Mouse (Mus musculus): ENCODE measurements around the gene Arhgap25. TPM values are rescaled to one million over a fixed set of nuclear protein-coding genes. Genes with fewer than 3 reads are reported as not detected.

Gene Arhgap25
- not detected for polyA plus RNA-seq (2012; fragmentation: generic; extraction: Trizol)
- long read RNA-seq, experiment 1, result 0 reads
- long read RNA-seq, experiment 2, result 0 reads

GRCm38 (mm10) chr6:87532953-87533710, at the start of gene Arhgap25:
Gene Arhgap25, minus strand, starts transcription at chr6:87533259.
- Histone ChIP-seq H3K79me3 (ENCODE audit: low read depth) (no peaks in the 10 kb centered on the region), H3K4me3 (ENCODE audit: insufficient read depth, poor library complexity, severe bottlenecking) (no peak within 1 kb of the TSS), H3ac (ENCODE audit: control insufficient read depth, insufficient read length, low read depth) (no peak within 1 kb of the TSS), H3K27me3 (ENCODE audit: control insufficient read depth, insufficient read depth, insufficient read length) (peaks cover 7% of the 10 kb centered on the region), H3K36me3 (ENCODE audit: control insufficient read depth, insufficient read depth) (no peaks in the 10 kb centered on the region), H3K79me2 (ENCODE audit: control insufficient read depth, insufficient read depth) (no peaks in the 10 kb centered on the region)
- TF ChIP-seq MYOG (IDR thresholded peaks at IDR 0.05; ENCODE audit: control insufficient read depth, extremely low read depth, insufficient read length) (no peak), FOSL1 (IDR thresholded peaks at IDR 0.05; ENCODE audit: insufficient read depth, low read length, poor library complexity, severe bottlenecking) (no peak), CEBPB (IDR thresholded peaks at IDR 0.05; ENCODE audit: low read depth) (no peak), MYOD1 (IDR thresholded peaks at IDR 0.05; ENCODE audit: control insufficient read depth, insufficient read length, low read depth) (no peak), USF1 (IDR thresholded peaks at IDR 0.05; ENCODE audit: low read depth) (no peak), CTCF (IDR thresholded peaks at IDR 0.05; ENCODE audit: control insufficient read depth, insufficient read depth, insufficient read length) (no peak), MAX (IDR thresholded peaks at IDR 0.05) (no peak)

GRCm38 (mm10) chr6:87582456-87582855, 49.4 kb upstream of the Arhgap25 start:
- Histone ChIP-seq H3K27me3 (ENCODE audit: control insufficient read depth, insufficient read depth, insufficient read length) (no peaks in the 10 kb centered on the region), H3ac (ENCODE audit: control insufficient read depth, insufficient read length, low read depth) (no peak overlapping the region), H3K4me3 (ENCODE audit: insufficient read depth, poor library complexity, severe bottlenecking) (no peak overlapping the region), H3K79me3 (ENCODE audit: low read depth) (no peaks in the 10 kb centered on the region), H3K79me2 (ENCODE audit: control insufficient read depth, insufficient read depth) (no peaks in the 10 kb centered on the region), H3K36me3 (ENCODE audit: control insufficient read depth, insufficient read depth) (no peaks in the 10 kb centered on the region)
- TF ChIP-seq FOSL1 (IDR thresholded peaks at IDR 0.05; ENCODE audit: insufficient read depth, low read length, poor library complexity, severe bottlenecking) (peak; percentile 86), USF1 (IDR thresholded peaks at IDR 0.05; ENCODE audit: low read depth) (peak; percentile 36), MYOD1 (IDR thresholded peaks at IDR 0.05; ENCODE audit: control insufficient read depth, insufficient read length, low read depth) (peak; percentile 83), MAX (IDR thresholded peaks at IDR 0.05) (no peak)

GRCm38 (mm10) chr6:87581581-87581980, 48.5 kb upstream of the Arhgap25 start:
- no peaks in the 10 kb centered on the region for H3K79me2 ChIP-seq (ENCODE audit: control insufficient read depth, insufficient read depth)
- no peaks in the 10 kb centered on the region for H3K36me3 ChIP-seq (ENCODE audit: control insufficient read depth, insufficient read depth)
- H3K27me3 ChIP-seq (ENCODE audit: control insufficient read depth, insufficient read depth, insufficient read length), result no peaks in the 10 kb centered on the region
- no peaks in the 10 kb centered on the region for H3K79me3 ChIP-seq (ENCODE audit: low read depth)
- no peak overlapping the region for H3ac ChIP-seq (ENCODE audit: control insufficient read depth, insufficient read length, low read depth)
- no peak overlapping the region for H3K4me3 ChIP-seq (ENCODE audit: insufficient read depth, poor library complexity, severe bottlenecking)
- TF ChIP-seq FOSL1 (IDR thresholded peaks at IDR 0.05; ENCODE audit: insufficient read depth, low read length, poor library complexity, severe bottlenecking) (no peak), MAX (IDR thresholded peaks at IDR 0.05) (no peak), MYOD1 (IDR thresholded peaks at IDR 0.05; ENCODE audit: control insufficient read depth, insufficient read length, low read depth) (no peak), CTCF (IDR thresholded peaks at IDR 0.05; ENCODE audit: control insufficient read depth, insufficient read depth, insufficient read length) (no peak), MYOG (IDR thresholded peaks at IDR 0.05; ENCODE audit: control insufficient read depth, extremely low read depth, insufficient read length) (no peak), CEBPB (IDR thresholded peaks at IDR 0.05; ENCODE audit: low read depth) (no peak), USF1 (IDR thresholded peaks at IDR 0.05; ENCODE audit: low read depth) (no peak)

GRCm38 (mm10) chr6:87581071-87581470, 48.0 kb upstream of the Arhgap25 start:
- Histone ChIP-seq H3K36me3 (ENCODE audit: control insufficient read depth, insufficient read depth) (no peaks in the 10 kb centered on the region), H3K27me3 (ENCODE audit: control insufficient read depth, insufficient read depth, insufficient read length) (no peaks in the 10 kb centered on the region), H3ac (ENCODE audit: control insufficient read depth, insufficient read length, low read depth) (no peak overlapping the region), H3K79me2 (ENCODE audit: control insufficient read depth, insufficient read depth) (no peaks in the 10 kb centered on the region), H3K4me3 (ENCODE audit: insufficient read depth, poor library complexity, severe bottlenecking) (no peak overlapping the region), H3K79me3 (ENCODE audit: low read depth) (no peaks in the 10 kb centered on the region)
- TF ChIP-seq MYOD1 (IDR thresholded peaks at IDR 0.05; ENCODE audit: control insufficient read depth, insufficient read length, low read depth), result no peak
- no peak for TF ChIP-seq CEBPB (IDR thresholded peaks at IDR 0.05; ENCODE audit: low read depth)
- TF ChIP-seq FOSL1 (IDR thresholded peaks at IDR 0.05; ENCODE audit: insufficient read depth, low read length, poor library complexity, severe bottlenecking), result no peak
- TF ChIP-seq USF1 (IDR thresholded peaks at IDR 0.05; ENCODE audit: low read depth), result no peak
- TF ChIP-seq MAX (IDR thresholded peaks at IDR 0.05), result no peak
- no peak for TF ChIP-seq MYOG (IDR thresholded peaks at IDR 0.05; ENCODE audit: control insufficient read depth, extremely low read depth, insufficient read length)
- no peak for TF ChIP-seq CTCF (IDR thresholded peaks at IDR 0.05; ENCODE audit: control insufficient read depth, insufficient read depth, insufficient read length)

- Histone ChIP-seq H3K27me3 (ENCODE audit: control insufficient read depth, insufficient read depth, insufficient read length) (no peaks in the 10 kb centered on the region), H3K79me3 (ENCODE audit: low read depth) (no peaks in the 10 kb centered on the region), H3K4me3 (ENCODE audit: insufficient read depth, poor library complexity, severe bottlenecking) (no peak overlapping the region), H3K36me3 (ENCODE audit: control insufficient read depth, insufficient read depth) (no peaks in the 10 kb centered on the region), H3ac (ENCODE audit: control insufficient read depth, insufficient read length, low read depth) (no peak overlapping the region), H3K79me2 (ENCODE audit: control insufficient read depth, insufficient read depth) (no peaks in the 10 kb centered on the region)
- TF ChIP-seq MYOG (IDR thresholded peaks at IDR 0.05; ENCODE audit: control insufficient read depth, extremely low read depth, insufficient read length), result no peak
- TF ChIP-seq CEBPB (IDR thresholded peaks at IDR 0.05; ENCODE audit: low read depth), result no peak
- no peak for TF ChIP-seq MAX (IDR thresholded peaks at IDR 0.05)
- no peak for TF ChIP-seq FOSL1 (IDR thresholded peaks at IDR 0.05; ENCODE audit: insufficient read depth, low read length, poor library complexity, severe bottlenecking)
- no peak for TF ChIP-seq MYOD1 (IDR thresholded peaks at IDR 0.05; ENCODE audit: control insufficient read depth, insufficient read length, low read depth)
- no peak for TF ChIP-seq USF1 (IDR thresholded peaks at IDR 0.05; ENCODE audit: low read depth)
- no peak for TF ChIP-seq CTCF (IDR thresholded peaks at IDR 0.05; ENCODE audit: control insufficient read depth, insufficient read depth, insufficient read length)
Measured at GRCm38 (mm10) chr6:87578247-87578646, 45.2 kb upstream of the Arhgap25 start.

Data from C2C12 (cell line).